Comparison of ENCODE assay signal across 8 mouse cellular contexts in genomic region chr3:81037312-81037859, GRCm38 (mm10). TPM values are rescaled to one million over a fixed set of nuclear protein-coding genes. Genes with fewer than 3 reads are reported as not detected.
A peak's percentile ranks its signal among the peaks of the same experiment; 100 is the strongest.
DNase-seq lines count a peak whose midpoint lies in the region; ATAC-seq and TF ChIP-seq lines count a peak whose summit lies in the region.

No protein-coding gene starts in this region.

- no peak overlapping the region for H3K27ac ChIP-seq in bone marrow macrophage, adult 2 months (ENCODE audit: insufficient read depth, low read depth, low read length)
- H3K27ac ChIP-seq in forebrain, embryonic 13.5 days, result peak overlapping the region; percentile 84
- H3K27ac ChIP-seq in hindbrain, embryonic 12.5 days, result peak overlapping the region; percentile 82; the same call in 1 of the 2 replicates

- H3K4me2 ChIP-seq in forebrain, embryonic 13.5 days, result peak overlapping the region; percentile 88
- peak overlapping the region; percentile 85 for H3K4me2 ChIP-seq in hindbrain, embryonic 12.5 days (replicated peaks)

- H3K4me1 ChIP-seq in bone marrow macrophage, adult 2 months (ENCODE audit: control insufficient read depth, insufficient read depth, low read length), result peaks cover 17% of the 10 kb centered on the region
- peaks cover 19% of the 10 kb centered on the region for H3K4me1 ChIP-seq in forebrain, embryonic 13.5 days
- H3K4me1 ChIP-seq in hindbrain, embryonic 12.5 days, result peaks cover 7% of the 10 kb centered on the region; the same call in 1 of the 2 replicates

- no peaks in the 10 kb centered on the region for H3K36me3 ChIP-seq in forebrain, embryonic 13.5 days (ENCODE audit: poor library complexity, severe bottlenecking)
- H3K36me3 ChIP-seq in hindbrain, embryonic 12.5 days, result no peaks in the 10 kb centered on the region

- no peaks in the 10 kb centered on the region for H3K9me3 ChIP-seq in forebrain, embryonic 13.5 days (replicated peaks)
- H3K9me3 ChIP-seq in hindbrain, embryonic 12.5 days (replicated peaks), result no peaks in the 10 kb centered on the region

- H3K27me3 ChIP-seq in forebrain, embryonic 13.5 days, result peaks cover 2% of the 10 kb centered on the region; the same call in 1 of the 2 replicates
- no peaks in the 10 kb centered on the region for H3K27me3 ChIP-seq in hindbrain, embryonic 12.5 days

- TF ChIP-seq POLR2A in bone marrow macrophage, adult 2 months (IDR thresholded peaks at IDR 0.05; ENCODE audit: borderline replicate concordance, low read depth, low read length), result no peak

- H3K9ac ChIP-seq in forebrain, embryonic 13.5 days, result peak overlapping the region; percentile 81
- peak overlapping the region; percentile 78 for H3K9ac ChIP-seq in hindbrain, embryonic 12.5 days

- ATAC-seq in forebrain, embryonic 13.5 days, result peak; percentile 71
- peak; percentile 72 for ATAC-seq in hindbrain, embryonic 12.5 days (ENCODE audit: low FRiP score)

- no peak for TF ChIP-seq CTCF in bone marrow macrophage, adult 2 months (IDR thresholded peaks at IDR 0.05; ENCODE audit: low read depth, low read length)

- peak overlapping the region; percentile 70 for H3K4me3 ChIP-seq in bone marrow macrophage, adult 2 months (ENCODE audit: insufficient read depth, low read length)
- H3K4me3 ChIP-seq in forebrain, embryonic 13.5 days, result peak overlapping the region; percentile 78
- H3K4me3 ChIP-seq in hindbrain, embryonic 12.5 days, result peak overlapping the region; percentile 73

- under 1% methylated on average over 34 of the region's 34 CpGs for WGBS in forebrain, embryonic 13.5 days
- under 1% methylated on average over 34 of the region's 34 CpGs for WGBS in hindbrain, embryonic 12.5 days

- DNase-seq in Muller cell, postnatal 12 days (ENCODE audit: inconsistent ontology term), result peak; percentile 67
- peak; percentile 18 to 34 for DNase-seq in left cerebral cortex, adult 8-10 months (ENCODE audit: low spot score in 2 of 2)
- peak; percentile 47 for DNase-seq in mesoderm, embryonic 11.5 days (ENCODE audit: low read depth, low spot score)
- peak; percentile 44 for DNase-seq in right cerebral cortex, postnatal 4 days
- no peak for DNase-seq in MN1 (ENCODE audit: low spot score)

RNA-seq across cellular contexts. Expression of gene Pdgfc, which starts 1.2 kb away (rescaled TPM):
- polyA plus RNA-seq in bone marrow macrophage, adult 2 months (2012; ENCODE audit: insufficient read depth, insufficient read length, missing spikeins), result 0.76 and 0.78 TPM in 2 replicates
- 7.5 and 7.6 TPM in 2 replicates for polyA plus RNA-seq in forebrain, embryonic 13.5 days (2015; fragmentation: Nextera tagmentation; extraction: Ambion mirVana)
- 16.2 and 18.5 TPM in 2 replicates for polyA plus RNA-seq in hindbrain, embryonic 12.5 days (2016; fragmentation: Nextera tagmentation; extraction: Ambion mirVana)
- 1 to 10 TPM; 6.6 to 8.0 (median 7.4) TPM for total RNA-seq in left cerebral cortex, adult 8-10 months (2022)
